Mouse (Mus musculus) thymus, postnatal 0 days (tissue): ENCODE results near the gene Rtl1. TPM values are rescaled to one million over a fixed set of nuclear protein-coding genes. Genes with fewer than 3 reads are reported as not detected.
A peak's percentile ranks its signal among the peaks of the same experiment; 100 is the strongest.

ENCODE experiments used
- DNase-seq: peaks from one replicate; pipeline ENCODE4 v3.0.0-alpha.2; 2015; ENCODE audit warnings: low spot score
- polyA plus RNA-seq: library from polyadenylated mRNA; unstranded; fragments of >200 nt; fragmentation: Nextera tagmentation; extraction: Ambion mirVana; gene quantifications from 2 replicates; pipeline ENCODE4 v1.2.1, GENCODE M21; 2015

Rtl1 gene
- polyA plus RNA-seq, 1 experiment from 2014 or later: 0.10 TPM

GRCm38 (mm10) chr12:109582185-109582584 lies 17.9 kb downstream of the Rtl1 start:
- DNase-seq: no peak

DNA sequence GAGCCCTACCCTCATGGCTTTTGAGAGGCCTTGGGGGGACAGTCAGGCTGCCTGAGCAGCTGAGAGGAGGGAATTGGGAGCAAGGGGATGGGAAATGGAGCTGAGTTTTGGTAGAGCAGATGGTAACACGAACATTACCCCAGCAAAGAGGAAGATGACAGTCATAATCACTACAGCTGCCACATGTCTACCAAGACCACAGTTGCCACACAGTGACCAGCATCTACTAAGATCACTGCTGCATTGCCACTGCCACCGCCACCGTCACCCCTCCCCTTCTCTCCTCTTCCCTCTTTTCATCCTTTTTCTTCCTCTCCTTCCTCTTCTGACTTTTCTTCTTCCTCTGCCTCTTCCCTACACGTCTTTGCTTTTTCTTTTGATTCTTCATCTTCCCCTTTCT lies 27.9 kb downstream of the Rtl1 start:
- DNase-seq: no peak

DNA sequence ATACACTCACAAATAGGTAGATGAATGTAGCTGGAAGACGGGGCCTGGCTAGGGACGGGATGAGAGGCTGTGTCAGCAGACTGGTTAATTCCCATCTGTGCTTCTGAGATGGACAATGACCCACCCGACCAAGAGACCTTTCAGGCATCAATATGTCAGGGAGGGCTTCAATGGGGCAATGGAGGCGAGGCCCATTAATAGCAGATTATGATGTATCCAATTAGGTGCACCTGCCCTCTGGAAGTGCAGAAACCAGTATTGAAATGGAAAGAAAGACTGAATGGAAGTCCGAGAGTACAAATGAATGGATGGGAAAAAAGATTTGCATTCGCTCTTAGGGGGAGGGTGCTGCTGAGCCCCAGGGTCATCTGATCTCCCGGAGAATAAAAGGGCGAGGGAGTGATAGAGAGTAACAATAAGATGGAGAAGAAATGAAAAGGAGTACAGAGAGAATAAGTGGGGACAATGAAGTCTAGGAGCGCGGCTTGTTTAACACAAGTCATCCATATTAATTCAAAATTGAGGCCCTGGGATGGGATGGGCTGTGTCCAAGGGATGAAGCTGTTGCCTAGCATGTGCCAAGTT lies 39.9 kb downstream of the Rtl1 start:
- no peak for DNase-seq

DNA sequence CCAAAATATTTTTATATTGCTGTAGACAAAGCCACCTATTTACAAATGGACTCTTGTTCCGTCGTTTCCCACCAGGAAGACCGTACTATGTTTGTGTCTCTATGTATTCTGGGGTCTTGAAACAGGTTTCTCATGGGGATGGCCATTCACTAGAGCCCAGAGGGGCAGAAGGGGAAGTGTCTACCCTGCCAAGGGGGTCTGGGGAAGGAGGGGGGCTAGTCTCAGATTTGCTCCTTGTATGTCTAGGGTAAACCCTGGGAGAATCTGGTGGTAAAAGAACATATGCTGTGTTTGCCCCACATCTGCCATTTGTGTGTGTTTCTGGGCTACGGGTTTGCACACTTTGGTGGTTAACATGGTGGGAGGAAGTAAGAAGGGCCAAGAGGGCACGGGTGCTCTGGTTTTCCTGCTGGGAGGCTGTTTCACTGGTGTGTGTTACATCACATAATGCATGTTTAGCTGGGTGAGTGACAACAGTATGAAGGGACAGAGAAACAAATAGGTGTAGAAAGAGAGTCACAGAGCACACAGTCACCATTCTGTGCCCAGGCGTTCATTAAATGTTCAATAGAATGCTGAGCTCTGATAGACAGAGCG lies 41.1 kb downstream of the Rtl1 start:
- DNase-seq: no peak

GRCm38 (mm10) chr12:109558226-109558824 lies 41.8 kb downstream of the Rtl1 start:
- DNase-seq: no peak

- DNase-seq: no peak
Observed at GRCm38 (mm10) chr12:109555837-109556409, 44.2 kb downstream of the Rtl1 start.

- no peak for DNase-seq
Observed at GRCm38 (mm10) chr12:109553568-109553967, 46.6 kb downstream of the Rtl1 start.

GRCm38 (mm10) chr12:109552754-109553525 lies 47.2 kb downstream of the Rtl1 start:
- no peak for DNase-seq

DNA sequence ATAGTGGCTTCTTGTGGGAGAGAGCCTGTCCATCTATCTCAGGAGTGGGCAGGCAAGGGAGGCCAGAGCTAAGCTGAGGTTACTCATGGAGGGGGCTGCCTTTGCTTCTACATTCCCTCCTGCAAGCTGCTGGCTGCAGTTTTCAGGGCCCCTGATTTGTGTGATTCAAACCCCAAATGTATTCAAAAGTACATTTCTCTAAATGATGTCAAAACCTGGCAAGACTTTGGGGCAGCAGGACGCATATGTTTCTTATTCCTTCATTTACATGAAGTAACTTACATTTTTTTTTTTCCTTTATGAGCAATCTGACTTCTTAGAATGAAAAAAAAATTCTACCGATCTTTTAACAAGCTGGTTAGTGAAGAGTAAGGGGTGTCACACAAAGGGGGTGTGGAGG lies 48.4 kb downstream of the Rtl1 start:
- DNase-seq: no peak

DNA sequence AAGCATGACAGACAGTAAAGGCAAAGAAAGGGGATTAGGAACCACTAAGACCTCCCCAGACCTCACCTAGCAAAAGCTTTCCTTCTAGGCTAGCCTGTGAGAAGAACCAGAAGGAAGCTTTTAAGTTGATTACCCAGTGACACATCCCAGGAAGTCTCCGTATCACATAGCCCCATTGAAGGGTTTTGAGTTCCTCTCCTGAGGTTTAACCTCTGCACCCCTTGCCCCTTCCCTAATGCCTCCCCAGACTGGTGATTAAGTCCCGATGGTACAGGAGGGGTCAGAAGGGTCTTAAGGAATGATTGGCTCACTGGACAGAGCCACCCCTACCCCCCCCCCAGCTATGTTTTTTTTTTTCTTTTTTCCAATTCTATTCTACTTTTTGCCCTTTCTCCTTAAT lies 53.0 kb downstream of the Rtl1 start:
- no peak for DNase-seq

DNA sequence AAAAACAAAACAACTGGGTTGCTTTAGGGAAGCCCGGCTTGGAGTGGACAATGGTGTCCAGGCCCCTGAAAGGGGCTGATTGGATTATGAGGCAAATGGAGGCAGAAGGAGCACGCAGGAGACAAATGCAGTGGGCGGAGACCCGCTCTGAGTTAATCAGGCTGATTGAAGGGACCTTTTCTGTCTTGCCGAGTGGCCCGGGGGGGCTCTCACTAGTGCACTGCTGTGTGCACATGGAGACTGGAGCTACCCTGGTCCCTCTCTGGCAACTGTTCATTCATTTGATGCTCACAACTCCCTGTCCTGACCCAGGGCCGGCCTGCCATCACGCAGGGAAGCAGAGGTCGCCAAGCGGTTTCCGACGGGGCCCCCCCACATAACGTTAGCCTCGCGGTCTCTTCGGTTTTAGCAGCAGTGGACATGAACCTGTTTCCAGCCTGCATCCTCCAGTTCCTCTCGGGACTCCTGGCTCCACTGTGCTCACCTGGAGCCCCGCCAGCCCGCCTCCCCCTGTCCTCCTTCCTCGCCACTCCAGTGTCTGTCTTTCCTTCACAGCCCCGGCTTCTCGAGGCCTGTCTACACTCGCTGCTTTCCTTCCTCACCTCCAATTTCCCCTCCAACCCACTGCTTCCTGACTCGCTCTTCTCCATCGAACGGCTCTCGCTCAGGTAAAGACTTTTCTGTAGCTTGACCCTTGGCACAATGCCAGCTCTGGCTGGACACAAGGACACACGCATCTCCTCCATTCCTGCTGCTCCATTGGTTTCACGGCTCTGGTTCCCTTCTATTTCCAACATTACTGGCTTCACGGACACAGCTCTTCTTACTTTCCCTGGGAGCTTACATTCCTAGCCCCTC lies 54.0 kb downstream of the Rtl1 start:
- no peak for DNase-seq

DNA sequence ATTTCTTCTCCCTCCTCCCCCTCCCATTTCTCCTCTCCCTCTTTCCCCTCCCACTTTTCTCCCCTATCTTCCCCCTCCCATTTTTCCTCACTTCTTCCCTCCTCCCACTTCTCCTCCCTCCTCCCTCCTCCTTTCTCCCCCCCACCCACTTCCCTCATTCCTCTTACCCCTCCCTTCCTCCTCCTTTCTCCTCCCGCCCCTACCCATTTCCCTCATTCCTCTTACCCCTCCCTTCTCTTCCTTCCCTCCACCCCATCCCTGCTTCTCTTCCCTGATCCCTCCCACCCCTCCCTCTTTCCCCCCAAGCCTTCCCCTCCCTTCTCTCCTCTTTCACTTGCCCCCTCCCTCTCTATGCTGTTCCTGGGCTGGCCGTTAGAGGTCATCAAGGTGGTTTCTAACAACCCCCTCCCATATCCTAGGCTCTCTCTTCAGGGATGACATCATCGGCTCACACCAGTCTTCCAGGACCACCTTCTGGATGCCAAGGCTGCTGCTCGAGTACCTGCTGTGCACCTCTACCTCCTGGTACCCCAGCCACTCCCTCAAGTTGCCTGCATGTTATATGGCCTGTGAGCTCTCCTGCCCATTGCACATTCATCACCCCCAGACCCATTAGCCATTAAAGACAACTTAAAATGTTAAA lies 56.7 kb downstream of the Rtl1 start:
- no peak for DNase-seq

DNA sequence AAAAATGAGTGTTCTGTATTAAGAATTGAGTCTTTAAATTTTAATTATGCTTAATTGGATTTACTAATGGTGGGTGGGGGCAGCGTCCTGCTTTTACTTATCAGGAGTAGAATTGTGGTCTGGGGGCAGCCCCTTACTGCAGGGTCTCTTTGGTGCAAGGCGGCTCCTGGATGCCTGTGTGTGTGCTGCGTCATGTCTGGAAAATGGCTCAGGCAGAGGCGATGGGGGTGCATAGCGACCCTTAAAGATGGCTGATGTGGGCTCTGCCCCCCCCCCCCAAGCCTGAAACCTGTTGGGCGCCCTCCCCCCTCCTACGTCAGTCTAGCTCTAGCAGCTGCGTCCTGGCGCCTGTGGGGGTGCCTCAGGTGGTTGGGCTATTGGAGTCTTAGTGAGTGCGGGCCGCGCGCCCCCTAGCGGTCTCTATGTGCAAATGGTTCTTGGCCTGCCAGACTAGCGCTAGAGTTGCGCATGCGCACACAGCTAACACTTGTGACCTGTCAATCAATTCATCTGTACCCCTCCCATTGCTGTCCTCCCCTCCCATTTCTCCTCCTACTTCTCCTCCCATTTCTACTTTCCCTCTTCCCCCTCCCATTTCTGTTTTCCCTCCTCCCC lies 57.4 kb downstream of the Rtl1 start:
- peak; percentile 68 for DNase-seq

GRCm38 (mm10) chr12:109542011-109542410 lies 58.1 kb downstream of the Rtl1 start:
- DNase-seq: no peak

DNA sequence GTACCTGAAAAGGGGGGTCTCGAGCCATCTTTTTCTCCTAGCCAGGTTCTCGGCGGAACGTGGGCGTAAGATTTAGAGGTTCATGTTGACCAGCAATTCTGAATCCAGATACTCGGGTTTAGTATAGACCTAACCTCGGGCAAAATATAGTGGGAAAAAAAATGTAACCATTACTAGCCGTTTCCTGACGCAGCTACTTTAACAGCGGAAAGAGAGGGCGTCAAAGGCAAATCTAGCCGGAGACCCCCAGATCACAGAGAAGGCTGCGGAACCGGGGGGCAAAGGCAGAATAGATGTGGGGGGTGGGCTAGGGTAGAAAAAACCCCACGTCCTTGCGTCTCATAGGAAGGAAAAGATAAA lies 58.6 kb downstream of the Rtl1 start:
- DNase-seq: no peak

- no peak for DNase-seq
Observed at GRCm38 (mm10) chr12:109540739-109541539, 59.2 kb downstream of the Rtl1 start.

DNA sequence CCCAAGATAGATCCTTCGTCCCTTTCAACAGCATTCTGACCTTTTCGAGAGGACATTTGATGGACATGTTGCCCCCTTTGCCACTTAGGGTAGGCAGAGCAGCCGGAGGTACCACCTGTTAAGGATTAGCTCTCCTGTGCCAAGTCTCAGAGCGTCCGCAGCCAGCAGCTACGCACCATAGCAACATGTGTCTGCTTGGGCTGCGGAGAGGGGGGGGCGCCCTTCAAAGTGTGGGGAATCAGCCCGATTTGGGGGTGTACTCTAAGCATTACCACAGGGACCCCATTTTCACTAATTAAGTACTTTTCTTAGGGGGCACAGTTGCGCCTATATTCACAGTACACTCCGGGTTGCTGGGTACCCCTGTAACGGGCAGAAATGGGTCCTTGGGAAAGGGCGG lies 60.2 kb downstream of the Rtl1 start:
- no peak for DNase-seq
